Mouse (Mus musculus): ENCODE results near the gene Fam84a. TPM values are rescaled to one million over a fixed set of nuclear protein-coding genes. Genes with fewer than 3 reads are reported as not detected.

The Fam84a gene
- polyA plus RNA-seq (2014; fragmentation: Illumina TruSeq; extraction: RNeasy Lipid Tissue Mini Kit (QIAGEN cat#74804); ENCODE audit: low read depth, low replicate concordance), result 35.0 TPM

GRCm38 (mm10) chr12:14151921-14152320 is at the start of gene Fam84a:
Fam84a (minus strand) TSS chr12:14152054.

Data from testis, adult 10 weeks (tissue).